Mouse (Mus musculus) cerebellum, adult 2 months (tissue): Measurements from ENCODE around the gene Tex46. TPM values are rescaled to one million over a fixed set of nuclear protein-coding genes. Genes with fewer than 3 reads are reported as not detected.

Source experiments
- DNase-seq, 2 experiments: peaks; one replicate each; pipeline ENCODE4 v3.0.0; 2021
- H3K27ac ChIP-seq: fragments of 200-500 bp; 2 replicates; pipeline ENCODE4 v1.5.1; 2012; ENCODE audit warnings: low read length, control low read depth, inconsistent platforms; ENCODE audit not compliant: insufficient read depth
- H3K27me3 ChIP-seq: fragments of 200-500 bp; 2 replicates; pipeline ENCODE4 v1.6.1; 2012; ENCODE audit warnings: inconsistent platforms, mild to moderate bottlenecking, low read length, moderate library complexity; ENCODE audit not compliant: control insufficient read depth, insufficient read depth
- H3K4me1 ChIP-seq: fragments of 200-500 bp; 2 replicates; pipeline ENCODE4 v1.6.1; 2011; ENCODE audit warnings: low read length; ENCODE audit not compliant: control insufficient read depth, insufficient read depth
- H3K4me3 ChIP-seq: fragments of 200-500 bp; replicated peaks from 2 replicates; pipeline ENCODE3; 2011; ENCODE audit warnings: mild to moderate bottlenecking, low read depth, low read length, control low read depth; ENCODE audit not compliant: insufficient read depth
- CTCF ChIP-seq: fragments of 200-500 bp; IDR thresholded peaks from 2 replicates; pipeline ENCODE4 v1.5.1; 2011; ENCODE audit warnings: low read depth, mild to moderate bottlenecking, control low read depth, low read length, moderate library complexity, borderline replicate concordance; ENCODE audit not compliant: insufficient read depth
- POLR2A ChIP-seq: fragments of 200-500 bp; IDR thresholded peaks from 2 replicates; pipeline ENCODE4 v1.6.1; 2011; ENCODE audit warnings: low read length, control low read depth, borderline replicate concordance; ENCODE audit not compliant: insufficient read depth
- WGBS: fragments of 180-500 bp; shearing (Covaris S2); methylation state at CpG from one replicate; pipeline ENCODE4 v1.1.7; 2018; 5-methylcytosine and 5-hydroxymethylcytosine counted together
- polyA plus RNA-seq: library from polyadenylated mRNA; depleted of rRNA; stranded (reverse); fragments of >200 nt; gene quantifications from 2 replicates; pipeline ENCODE4 v1.2.3, GENCODE M21; 2012

Tex46 gene
- polyA plus RNA-seq, 1 experiment, result not detected

DNA sequence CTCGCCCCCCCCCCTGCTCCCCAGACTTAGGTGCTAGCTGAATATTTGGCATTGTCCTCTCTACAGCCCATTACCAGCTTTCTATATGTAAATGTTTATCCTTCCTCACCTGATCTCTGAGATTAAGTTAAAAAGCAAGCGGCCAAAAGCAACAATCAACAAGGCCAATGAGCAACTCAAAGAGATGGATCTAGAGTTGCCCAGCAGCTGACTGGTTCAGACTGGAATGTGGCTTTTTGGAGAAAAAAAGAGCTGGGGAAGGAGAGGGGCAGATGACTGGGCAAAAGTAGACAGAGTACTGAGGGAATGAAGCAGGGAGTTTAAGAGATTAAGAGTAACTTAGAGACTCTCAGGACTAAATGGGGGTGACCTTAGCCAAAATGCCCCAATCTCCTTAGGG, 16.2 kb upstream of the Tex46 start:
- Histone ChIP-seq H3K4me1 (peaks cover 8% of the 10 kb centered on the region; the same call in 1 of the 2 replicates), H3K27me3 (no peaks in the 10 kb centered on the region), H3K27ac (no peak overlapping the region), H3K4me3 (no peak overlapping the region)
- 85% methylated on average over 2 of the region's 2 CpGs for WGBS
- no peak for DNase-seq
- TF ChIP-seq CTCF (no peak), POLR2A (no peak)

DNA sequence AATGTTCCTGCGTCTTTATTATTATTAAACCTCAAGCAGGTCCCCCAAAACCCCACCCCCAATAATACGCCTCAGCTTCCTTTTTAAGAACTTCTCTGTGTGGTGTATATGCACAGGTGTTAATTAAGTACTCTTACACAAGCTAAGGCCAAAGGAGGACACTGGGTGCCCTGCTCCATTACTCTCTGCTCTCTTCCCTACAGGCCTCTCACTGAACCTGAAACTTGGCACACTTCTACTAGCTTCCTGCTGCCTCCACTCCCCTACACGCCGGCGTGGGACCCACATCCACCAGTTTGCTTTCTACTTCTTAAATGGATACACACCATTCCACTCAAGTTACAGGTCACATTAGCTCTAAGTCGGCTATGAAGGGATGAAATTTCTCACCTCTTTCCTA, 15.0 kb upstream of the Tex46 start:
- no peak for TF ChIP-seq CTCF
- no peak for TF ChIP-seq POLR2A
- DNase-seq, result no peak
- Histone ChIP-seq H3K27me3 (no peaks in the 10 kb centered on the region), H3K4me1 (peaks cover 8% of the 10 kb centered on the region; the same call in 1 of the 2 replicates), H3K27ac (no peak overlapping the region), H3K4me3 (no peak overlapping the region)
- 45% methylated on average over 6 of the region's 6 CpGs for WGBS

DNA sequence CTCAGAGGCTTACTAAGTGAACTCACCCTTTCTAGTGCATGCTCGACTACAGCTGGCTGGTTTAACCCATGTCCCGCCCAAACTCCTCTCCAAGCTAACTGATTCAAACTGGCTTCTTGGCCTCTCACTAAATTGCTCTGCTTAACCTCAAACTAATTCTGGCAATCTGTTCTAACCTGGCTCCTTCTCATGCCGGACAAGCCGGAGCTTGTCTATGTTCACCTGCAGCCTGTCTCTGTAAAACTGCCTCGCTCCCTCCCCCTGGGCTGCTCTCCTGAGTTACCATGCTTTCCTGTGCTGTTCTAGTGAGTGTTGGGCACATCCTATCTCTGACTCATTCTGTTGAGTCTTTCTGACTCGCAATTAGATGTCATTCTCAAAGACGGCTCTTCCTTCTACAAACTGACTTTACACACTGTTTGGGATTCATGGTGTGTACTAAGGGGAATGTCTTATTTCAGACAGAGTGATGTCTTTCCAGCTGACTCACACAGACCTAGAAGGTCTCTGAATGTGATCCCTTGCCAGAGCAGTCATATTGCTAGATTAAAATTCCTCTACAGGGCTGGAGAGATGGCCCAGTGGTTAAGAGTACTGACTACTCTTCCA, 11.9 kb upstream of the Tex46 start:
- WGBS, result 85% methylated on average over 7 of the region's 7 CpGs
- no peak for DNase-seq
- TF ChIP-seq POLR2A (no peak), CTCF (no peak)

DNA sequence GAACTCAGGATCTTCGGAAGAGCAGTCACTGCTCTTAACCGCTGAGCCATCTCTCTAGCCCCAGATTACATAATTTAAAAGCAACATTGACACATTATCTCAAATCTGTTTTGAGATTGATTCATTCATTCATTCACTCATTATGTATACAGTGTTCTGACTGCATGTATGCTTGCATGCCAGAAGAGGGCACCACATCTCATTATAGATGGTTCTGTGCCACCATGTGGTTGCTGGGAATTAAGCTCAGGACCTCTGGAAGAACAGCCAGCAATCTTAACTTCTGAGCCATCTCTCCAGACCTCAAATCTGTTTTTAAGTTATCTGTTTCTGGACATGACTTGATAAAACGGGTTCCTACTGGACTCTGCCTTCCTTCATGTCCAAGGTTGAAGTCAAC, 10.4 kb upstream of the Tex46 start:
- TF ChIP-seq POLR2A (no peak), CTCF (no peak)
- Histone ChIP-seq H3K27ac (no peak overlapping the region), H3K4me3 (no peak overlapping the region), H3K27me3 (no peaks in the 10 kb centered on the region), H3K4me1 (peaks cover 7% of the 10 kb centered on the region; the same call in 1 of the 2 replicates)
- 76% methylated on average over 3 of the region's 3 CpGs for WGBS
- DNase-seq, result no peak

More for the DNA sequence above, 11.9 kb upstream of the Tex46 start:
- Histone ChIP-seq H3K27ac (no peak overlapping the region), H3K27me3 (no peaks in the 10 kb centered on the region), H3K4me3 (no peak overlapping the region), H3K4me1 (peaks cover 10% of the 10 kb centered on the region; the same call in 1 of the 2 replicates)

DNA sequence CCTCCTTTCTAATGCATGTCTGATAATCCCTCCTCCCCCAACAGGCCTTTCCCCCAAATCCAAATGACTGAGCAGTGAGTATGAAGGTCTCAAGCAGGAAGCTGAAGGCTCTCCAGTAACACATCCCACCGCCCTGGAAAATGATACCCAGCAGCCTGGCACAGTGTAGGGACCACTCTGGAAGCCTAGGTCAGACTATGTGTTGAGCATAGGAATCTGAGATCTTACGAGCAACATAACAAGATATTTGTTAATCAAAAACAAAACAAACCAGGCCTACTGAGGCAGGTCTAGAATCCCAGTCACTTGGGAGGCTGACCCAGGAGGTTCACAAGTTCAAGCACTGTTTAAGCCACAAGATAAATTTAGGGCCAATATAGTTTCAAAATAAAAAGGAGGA, 9.7 kb upstream of the Tex46 start:
- 77% methylated on average over 2 of the region's 2 CpGs for WGBS
- no peak overlapping the region for H3K4me3 ChIP-seq
- H3K27me3 ChIP-seq, result no peaks in the 10 kb centered on the region
- H3K27ac ChIP-seq, result no peak overlapping the region
- TF ChIP-seq CTCF (no peak), POLR2A (no peak)
- no peak for DNase-seq
- peaks cover 4% of the 10 kb centered on the region; the same call in 1 of the 2 replicates for H3K4me1 ChIP-seq

DNA sequence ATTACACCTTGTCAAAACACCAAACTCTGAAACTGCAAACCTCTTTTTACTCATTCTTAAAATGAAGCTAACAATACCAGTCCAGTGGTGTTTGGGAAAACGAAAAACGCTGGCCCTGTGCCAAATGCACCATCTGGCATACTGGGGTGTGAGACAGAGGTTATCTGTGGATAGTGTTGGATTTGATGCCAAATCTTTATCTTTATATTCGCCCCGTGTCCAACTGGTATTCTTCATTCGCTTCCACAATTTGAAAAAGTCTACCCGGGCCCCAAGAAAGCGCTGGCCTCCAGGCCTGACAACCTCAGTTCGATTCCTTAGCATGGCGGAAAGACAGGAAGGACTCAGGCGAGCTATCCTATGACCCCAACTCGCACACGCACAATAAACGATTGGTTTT, 8.8 kb upstream of the Tex46 start:
- WGBS, result under 1% methylated on average over 13 of the region's 13 CpGs
- peak overlapping the region; percentile 89 for H3K4me3 ChIP-seq

DNA sequence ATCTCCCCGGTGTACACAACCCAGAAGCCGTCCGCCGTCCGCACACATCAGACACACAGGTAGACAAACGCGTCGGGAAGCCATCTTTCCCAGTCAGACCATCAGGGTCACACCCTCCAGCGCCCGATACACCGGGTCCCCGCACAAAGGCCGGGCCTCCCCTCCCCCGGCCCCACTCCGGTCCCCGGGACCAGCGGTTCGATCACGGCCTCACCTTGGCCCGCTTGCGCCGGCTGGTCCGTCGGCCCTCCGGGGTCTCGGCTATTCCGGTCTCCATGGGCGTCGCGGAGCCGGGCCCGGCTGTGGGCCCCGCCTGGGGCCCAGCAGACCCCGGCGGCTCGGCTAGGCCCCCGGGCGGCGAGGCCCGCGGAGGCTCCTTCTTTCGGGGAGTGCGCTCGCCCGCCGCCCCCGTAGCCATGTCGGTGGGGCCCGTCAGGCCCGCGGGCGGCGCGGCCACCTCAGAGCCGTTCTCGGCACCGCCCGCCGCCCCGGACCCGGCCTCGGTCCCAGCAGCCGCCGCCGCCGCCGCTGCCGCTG, 8.2 kb upstream of the Tex46 start:
- H3K4me3 ChIP-seq, result peak overlapping the region; percentile 89
- H3K27me3 ChIP-seq, result no peaks in the 10 kb centered on the region
- peaks cover 2% of the 10 kb centered on the region; the same call in 1 of the 2 replicates for H3K4me1 ChIP-seq
- under 1% methylated on average over 63 of the region's 68 CpGs for WGBS
- no peak for TF ChIP-seq POLR2A
- peak; percentile 46 to 59 for DNase-seq
- H3K27ac ChIP-seq, result peak overlapping the region; percentile 26; the same call in 1 of the 2 replicates

More for the DNA sequence above, 8.8 kb upstream of the Tex46 start:
- TF ChIP-seq CTCF, result no peak
- no peak for TF ChIP-seq POLR2A
- H3K4me1 ChIP-seq, result peaks cover 2% of the 10 kb centered on the region; the same call in 1 of the 2 replicates
- no peak overlapping the region for H3K27ac ChIP-seq
- H3K27me3 ChIP-seq, result no peaks in the 10 kb centered on the region
- peak; percentile 61 to 67 for DNase-seq

DNA sequence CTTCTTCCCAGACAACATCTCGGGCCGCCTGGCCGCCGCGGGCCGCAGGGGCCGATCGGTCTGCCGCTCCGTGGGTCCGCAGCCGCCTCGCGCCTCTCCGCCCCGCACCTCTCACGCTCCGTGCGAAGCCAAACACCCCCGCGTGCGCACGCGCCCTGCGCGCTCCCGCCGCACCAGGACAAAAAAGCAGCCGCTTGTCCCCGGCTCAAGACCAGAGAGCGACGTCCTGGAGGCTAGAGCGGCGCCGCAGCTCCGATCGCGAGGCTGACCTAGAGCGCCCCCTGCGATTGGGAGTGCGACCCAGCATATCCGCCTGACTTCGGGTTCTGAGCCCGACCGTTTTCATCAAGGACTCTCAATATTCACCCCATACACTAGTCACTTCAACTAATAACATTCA, 7.7 kb upstream of the Tex46 start, which contains the start of gene Kdm1a:
TSS of gene Kdm1a (minus strand) at position 156 of the 400 bp plus-strand sequence.
- peak; percentile 95 to 96 for DNase-seq
- under 1% methylated on average over 45 of the region's 45 CpGs for WGBS
- H3K4me3 ChIP-seq, result peak within 1 kb of the TSS; percentile 89

More for the DNA sequence above, 7.7 kb upstream of the Tex46 start, which contains the start of gene Kdm1a:
- no peaks in the 10 kb centered on the region for H3K27me3 ChIP-seq
- peaks cover 2% of the 10 kb centered on the region; the same call in 1 of the 2 replicates for H3K4me1 ChIP-seq
- TF ChIP-seq CTCF (peak; percentile 89), POLR2A (peak; percentile 71)
- H3K27ac ChIP-seq, result peak within 1 kb of the TSS; percentile 26; the same call in 1 of the 2 replicates
